Mouse (Mus musculus): ENCODE results near the gene Lcn11.

Lcn11 gene

DNA sequence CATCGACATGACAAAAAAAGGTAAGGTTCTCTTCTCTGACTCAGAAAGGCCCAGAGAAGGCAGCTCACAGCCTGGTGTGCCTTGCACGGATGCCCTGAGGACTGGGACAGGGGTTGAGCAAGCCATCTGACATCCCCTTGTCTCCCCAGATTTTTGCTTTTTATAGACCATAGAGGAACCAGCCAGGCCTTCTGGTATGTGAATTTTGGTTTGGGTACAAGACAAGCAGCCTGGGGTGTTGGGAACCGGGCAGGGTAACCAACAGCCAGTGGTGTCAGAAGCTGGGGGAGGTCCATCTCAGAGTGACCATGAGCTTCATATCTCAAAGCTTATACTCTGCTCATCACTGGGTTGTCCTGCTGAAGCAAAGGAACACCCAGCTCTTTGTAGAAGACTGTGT, 47.9 kb downstream of the Lcn11 start:
- peak in 1 of 2 experiments; percentile 31 for DNase-seq (ENCODE audit: low spot score in 2 of 2)

DNA sequence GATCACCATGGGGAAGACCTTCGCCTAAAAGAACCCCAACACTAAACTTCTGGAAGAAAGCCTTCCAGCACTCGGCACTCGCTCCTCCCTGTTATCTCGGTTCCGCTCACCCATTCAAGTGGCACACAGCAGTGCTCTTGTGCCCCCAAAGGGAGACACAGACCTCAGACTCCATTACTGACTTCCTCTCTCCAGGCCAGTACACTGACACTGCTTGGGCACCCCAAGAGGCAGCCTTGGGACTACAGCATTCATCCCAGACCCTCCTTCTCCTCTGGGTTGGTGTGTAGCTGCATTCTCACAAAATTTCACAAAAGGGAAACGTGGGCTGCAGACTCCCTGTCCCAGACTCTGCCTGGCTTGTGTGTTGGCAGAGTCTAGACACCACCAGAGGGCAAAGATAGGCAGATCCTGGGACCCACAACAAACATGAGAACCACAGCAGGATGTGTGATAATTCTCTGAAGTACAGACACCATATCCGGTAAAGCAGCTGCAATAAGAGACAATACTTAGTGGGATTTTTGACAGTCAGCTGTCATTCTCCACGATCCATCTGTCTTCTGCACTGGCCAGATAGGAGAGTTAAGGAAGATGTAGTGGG, 51.6 kb downstream of the Lcn11 start:
- no peak for DNase-seq (ENCODE audit: low spot score in 2 of 2)
